Mouse (Mus musculus) MEL (cell line): ENCODE results near the gene Ank2. TPM values are rescaled to one million over a fixed set of nuclear protein-coding genes. Genes with fewer than 3 reads are reported as not detected.

Experiments used
- DNase-seq: peaks from one replicate; pipeline ENCODE4 v3.0.0; 2011; ENCODE audit warnings: low read depth, low spot score
- H3K27ac ChIP-seq: 2 replicates; pipeline ENCODE4 v1.5.1; 2012; ENCODE audit warnings: low read depth, mild to moderate bottlenecking, control low read depth, low read length, moderate library complexity; ENCODE audit not compliant: control insufficient read depth
- H3K27me3 ChIP-seq, 2 experiments: fragments of 150-350 bp in 1 of 2; sonication (generic) in 1 of 2; 2 replicates each; pipeline ENCODE4 v1.6.1; 2012; ENCODE audit warnings: low read length in 2 of 2, mild to moderate bottlenecking in 2 of 2, improper control_type of control experiment in 1 of 2, moderate library complexity in 1 of 2; ENCODE audit not compliant: insufficient read depth in 2 of 2, control insufficient read depth in 1 of 2
- H3K36me3 ChIP-seq, 2 experiments: 2 replicates each; pipeline ENCODE4 v1.6.1; 2012 to 2014; ENCODE audit warnings: low read length in 2 of 2, improper control_type of control experiment in 1 of 2, inconsistent platforms in 1 of 2, mild to moderate bottlenecking in 1 of 2; ENCODE audit not compliant: insufficient read depth in 2 of 2, control insufficient read depth in 1 of 2
- H3K4me1 ChIP-seq, 2 experiments: fragments of 150-350 bp in 1 of 2; sonication (generic) in 1 of 2; 2 replicates each; pipeline ENCODE4 v1.6.1; 2012; ENCODE audit warnings: low read length in 2 of 2, improper control_type of control experiment in 1 of 2, mild to moderate bottlenecking in 1 of 2; ENCODE audit not compliant: insufficient read depth in 2 of 2, control insufficient read depth in 1 of 2
- H3K4me3 ChIP-seq, 2 experiments: fragments of 150-350 bp in 1 of 2; sonication (generic) in 1 of 2; 2 replicates each; pipeline ENCODE4 v1.5.1; 2012; ENCODE audit warnings: low read depth in 2 of 2, low read length in 2 of 2, mild to moderate bottlenecking in 2 of 2, moderate library complexity in 2 of 2, control low read depth in 1 of 2, improper control_type of control experiment in 1 of 2; ENCODE audit not compliant: control insufficient read depth in 1 of 2, insufficient read depth in 1 of 2
- H3K79me2 ChIP-seq: 2 replicates; pipeline ENCODE4 v1.6.1; 2012; ENCODE audit warnings: mild to moderate bottlenecking, low read length, moderate library complexity; ENCODE audit not compliant: control insufficient read depth, poor library complexity, insufficient read depth
- H3K9ac ChIP-seq: 2 replicates; pipeline ENCODE4 v1.6.1; 2012; ENCODE audit warnings: low read depth, mild to moderate bottlenecking, control low read depth, low read length, moderate library complexity; ENCODE audit not compliant: control insufficient read depth, poor library complexity, severe bottlenecking
- H3K9me3 ChIP-seq: fragments of 150-350 bp; sonication (generic); replicated peaks from 2 replicates; pipeline ENCODE4 v1.6.1; 2012; ENCODE audit warnings: mild to moderate bottlenecking, low read length, improper control_type of control experiment, moderate library complexity; ENCODE audit not compliant: insufficient read depth
- BHLHE40 ChIP-seq: IDR thresholded peaks from 2 replicates; pipeline ENCODE4 v1.6.1; 2012; ENCODE audit warnings: low read depth, mild to moderate bottlenecking, inconsistent platforms, low read length, improper control_type of control experiment, borderline replicate concordance
- CHD1 ChIP-seq: IDR thresholded peaks from 2 replicates; pipeline ENCODE4 v1.6.1; 2012; ENCODE audit warnings: low read depth, mild to moderate bottlenecking, inconsistent platforms, low read length, improper control_type of control experiment
- CHD2 ChIP-seq: IDR thresholded peaks from 2 replicates; pipeline ENCODE4 v1.6.1; 2011; ENCODE audit warnings: low read length, improper control_type of control experiment
- CTCF ChIP-seq, 3 experiments: IDR thresholded peaks in 2 of 3; conservative IDR thresholded peaks in 1 of 3; 2 replicates each; pipeline ENCODE4 v1.5.1; 2011 to 2012; ENCODE audit warnings: low read length in 3 of 3, low read depth in 2 of 3, mild to moderate bottlenecking in 2 of 3, improper control_type of control experiment in 1 of 3, inconsistent platforms in 1 of 3, mixed read lengths in 1 of 3, moderate library complexity in 1 of 3; ENCODE audit not compliant: control insufficient read depth in 1 of 3, insufficient read depth in 1 of 3, poor library complexity in 1 of 3, severe bottlenecking in 1 of 3
- E2F4 ChIP-seq: IDR thresholded peaks from 2 replicates; pipeline ENCODE4 v1.6.1; 2011; ENCODE audit warnings: low read depth, low read length, improper control_type of control experiment, borderline replicate concordance
- ELF1 ChIP-seq: IDR thresholded peaks from 2 replicates; pipeline ENCODE4 v1.6.1; 2014; ENCODE audit warnings: low read depth, mild to moderate bottlenecking, inconsistent platforms, low read length, improper control_type of control experiment, moderate library complexity
- EP300 ChIP-seq, 2 experiments: IDR thresholded peaks; 2 replicates each; pipeline ENCODE4 v1.6.1; 2011; ENCODE audit warnings: improper control_type of control experiment in 2 of 2, low read length in 2 of 2, low read depth in 1 of 2, mild to moderate bottlenecking in 1 of 2
- ETS1 ChIP-seq: IDR thresholded peaks from 2 replicates; pipeline ENCODE4 v1.6.1; 2012; ENCODE audit warnings: low read depth, mild to moderate bottlenecking, inconsistent platforms, low read length, improper control_type of control experiment, moderate library complexity
- GABPA ChIP-seq: IDR thresholded peaks from 2 replicates; pipeline ENCODE4 v1.6.1; 2012; ENCODE audit warnings: low read depth, mild to moderate bottlenecking, inconsistent platforms, low read length, improper control_type of control experiment, moderate library complexity
- GATA1 ChIP-seq: IDR thresholded peaks from 2 replicates; pipeline ENCODE4 v1.6.1; 2011; ENCODE audit warnings: low read depth, low read length, improper control_type of control experiment
- HCFC1 ChIP-seq: IDR thresholded peaks from 2 replicates; pipeline ENCODE4 v1.6.1; 2012; ENCODE audit warnings: low read depth, mild to moderate bottlenecking, inconsistent platforms, low read length, improper control_type of control experiment, moderate library complexity
- JUND ChIP-seq: IDR thresholded peaks from 2 replicates; pipeline ENCODE4 v1.6.1; 2011; ENCODE audit warnings: low read depth, mild to moderate bottlenecking, improper control_type of control experiment, low read length
- KAT2A ChIP-seq: conservative IDR thresholded peaks from 2 replicates; pipeline ENCODE4 v1.6.1; 2012; ENCODE audit warnings: low read depth, low read length, improper control_type of control experiment, inconsistent platforms
- MAFK ChIP-seq: IDR thresholded peaks from 2 replicates; pipeline ENCODE4 v1.6.1; 2011; ENCODE audit warnings: low read depth, mild to moderate bottlenecking, low read length, improper control_type of control experiment, borderline replicate concordance
- MAX ChIP-seq: IDR thresholded peaks from 2 replicates; pipeline ENCODE4 v1.6.1; 2011; ENCODE audit warnings: low read length, improper control_type of control experiment
- MAZ ChIP-seq: IDR thresholded peaks from 2 replicates; pipeline ENCODE4 v1.6.1; 2012; ENCODE audit warnings: low read depth, mild to moderate bottlenecking, inconsistent platforms, low read length, improper control_type of control experiment
- MEF2A ChIP-seq: IDR thresholded peaks from 2 replicates; pipeline ENCODE4 v1.6.1; 2014; ENCODE audit warnings: low read depth, mild to moderate bottlenecking, inconsistent platforms, low read length, improper control_type of control experiment; ENCODE audit not compliant: poor library complexity, insufficient replicate concordance, severe bottlenecking; ENCODE audit errors: extremely low read depth
- MXI1 ChIP-seq: IDR thresholded peaks from 2 replicates; pipeline ENCODE4 v1.6.1; 2011; ENCODE audit warnings: mild to moderate bottlenecking, low read depth, low read length, improper control_type of control experiment
- MYB ChIP-seq: IDR thresholded peaks from 2 replicates; pipeline ENCODE4 v1.6.1; 2011; ENCODE audit warnings: mild to moderate bottlenecking, low read depth, low read length, improper control_type of control experiment
- MYC ChIP-seq: IDR thresholded peaks from 2 replicates; pipeline ENCODE4 v1.6.1; 2011; ENCODE audit warnings: low read depth, mild to moderate bottlenecking, low read length, improper control_type of control experiment, moderate library complexity
- NELFE ChIP-seq: IDR thresholded peaks from 2 replicates; pipeline ENCODE4 v1.6.1; 2011; ENCODE audit warnings: low read depth, low read length, improper control_type of control experiment
- NRF1 ChIP-seq: IDR thresholded peaks from 2 replicates; pipeline ENCODE4 v1.6.1; 2014; ENCODE audit warnings: low read depth, mild to moderate bottlenecking, inconsistent platforms, low read length, improper control_type of control experiment, moderate library complexity; ENCODE audit not compliant: poor library complexity, insufficient read depth, severe bottlenecking
- POLR2A ChIP-seq, 2 experiments: IDR thresholded peaks; 2 replicates each; pipeline ENCODE4 v1.6.1; 2011 to 2012; ENCODE audit warnings: low read length in 2 of 2, mild to moderate bottlenecking in 2 of 2, control low read depth in 1 of 2, improper control_type of control experiment in 1 of 2, low read depth in 1 of 2, moderate library complexity in 1 of 2; ENCODE audit not compliant: control insufficient read depth in 1 of 2, insufficient read depth in 1 of 2, poor library complexity in 1 of 2
- POLR2AphosphoS5 ChIP-seq: IDR thresholded peaks from 2 replicates; pipeline ENCODE4 v1.6.1; 2012; ENCODE audit warnings: low read depth, borderline replicate concordance, mild to moderate bottlenecking, inconsistent platforms, low read length, moderate library complexity, mixed read lengths
- RAD21 ChIP-seq: IDR thresholded peaks from 2 replicates; pipeline ENCODE4 v1.6.1; 2011; ENCODE audit warnings: mild to moderate bottlenecking, low read depth, low read length, improper control_type of control experiment
- RCOR1 ChIP-seq: IDR thresholded peaks from 2 replicates; pipeline ENCODE4 v1.6.1; 2012; ENCODE audit warnings: low read depth, mild to moderate bottlenecking, inconsistent platforms, low read length, improper control_type of control experiment
- SIN3A ChIP-seq: IDR thresholded peaks from 2 replicates; pipeline ENCODE4 v1.6.1; 2012; ENCODE audit warnings: low read length, improper control_type of control experiment, inconsistent platforms
- SMC3 ChIP-seq: IDR thresholded peaks from 2 replicates; pipeline ENCODE4 v1.6.1; 2011; ENCODE audit warnings: low read depth, low read length, improper control_type of control experiment
- TAL1 ChIP-seq: IDR thresholded peaks from 2 replicates; pipeline ENCODE4 v1.6.1; 2012; ENCODE audit warnings: mild to moderate bottlenecking, inconsistent platforms, low read length, moderate library complexity, mixed read lengths
- TBP ChIP-seq: IDR thresholded peaks from 2 replicates; pipeline ENCODE4 v1.8.0; 2011; ENCODE audit warnings: low read depth, low read length, improper control_type of control experiment
- TCF12 ChIP-seq: IDR thresholded peaks from 2 replicates; pipeline ENCODE4 v1.6.1; 2014; ENCODE audit warnings: low read depth, mild to moderate bottlenecking, inconsistent platforms, low read length, improper control_type of control experiment, moderate library complexity
- UBTF ChIP-seq: IDR thresholded peaks from 2 replicates; pipeline ENCODE4 v1.6.1; 2012; ENCODE audit warnings: low read depth, mild to moderate bottlenecking, inconsistent platforms, low read length, improper control_type of control experiment, moderate library complexity, borderline replicate concordance; ENCODE audit not compliant: insufficient read depth
- USF1 ChIP-seq: IDR thresholded peaks from 2 replicates; pipeline ENCODE4 v1.6.1; 2014; ENCODE audit warnings: low read depth, mild to moderate bottlenecking, inconsistent platforms, low read length, improper control_type of control experiment, moderate library complexity
- USF2 ChIP-seq, 2 experiments: IDR thresholded peaks; 2 replicates each; pipeline ENCODE4 v1.6.1; 2011 to 2012; ENCODE audit warnings: improper control_type of control experiment in 2 of 2, low read length in 2 of 2, borderline replicate concordance in 1 of 2, inconsistent platforms in 1 of 2, low read depth in 1 of 2, mild to moderate bottlenecking in 1 of 2; ENCODE audit not compliant: insufficient read depth in 1 of 2
- ZC3H11A ChIP-seq: IDR thresholded peaks from 2 replicates; pipeline ENCODE4 v1.6.1; 2012; ENCODE audit warnings: low read depth, mild to moderate bottlenecking, inconsistent platforms, low read length, improper control_type of control experiment
- ZKSCAN1 ChIP-seq: IDR thresholded peaks from 2 replicates; pipeline ENCODE4 v1.6.1; 2012; ENCODE audit warnings: low read depth, mild to moderate bottlenecking, inconsistent platforms, low read length, improper control_type of control experiment, moderate library complexity
- ZMIZ1 ChIP-seq: IDR thresholded peaks from 2 replicates; pipeline ENCODE4 v1.6.1; 2012; ENCODE audit warnings: low read depth, mild to moderate bottlenecking, inconsistent platforms, low read length, improper control_type of control experiment, moderate library complexity
- ZNF384 ChIP-seq: IDR thresholded peaks from 2 replicates; pipeline ENCODE4 v1.6.1; 2012; ENCODE audit warnings: low read depth, mild to moderate bottlenecking, inconsistent platforms, low read length, improper control_type of control experiment
- polyA plus RNA-seq, 2 experiments: library from polyadenylated mRNA; stranded (reverse) in 1 of 2; unstranded in 1 of 2; fragments of >175 nt in 1 of 2; fragments of >200 nt in 1 of 2; gene quantifications; 2 replicates each; pipeline versions ENCODE4 v1.2.1 to v1.2.4; 2012; ENCODE audit warnings: low replicate concordance in 2 of 2, low read depth in 1 of 2; ENCODE audit not compliant: insufficient read length in 2 of 2, insufficient read depth in 1 of 2, missing spikeins in 1 of 2
- total RNA-seq: library from RNA; depleted of rRNA; stranded (reverse); fragments of 300-350 nt; gene quantifications from 2 replicates; pipeline ENCODE4 v1.2.3, GENCODE M21; 2012

Ank2 gene
- total and polyA plus RNA-seq, 3 experiments = 2.7 to 4.5 TPM; not detected in 1

GRCm38 (mm10) chr3:127322870-127323269 is 176.3 kb downstream of the Ank2 start:
- Histone ChIP-seq H3K4me1 (peaks cover 0 to 4% of the 10 kb centered on the region in 2 experiments; a peak in 2 of 4 replicates), H3K79me2 (no peaks in the 10 kb centered on the region), H3K4me3 (no peak overlapping the region), H3K9ac (no peak overlapping the region), H3K36me3 (peaks cover 0 to 5% of the 10 kb centered on the region in 2 experiments; a peak in 2 of 4 replicates), H3K27ac (no peak overlapping the region), H3K9me3 (no peaks in the 10 kb centered on the region), H3K27me3 (no peaks in the 10 kb centered on the region)
- DNase-seq = peak; percentile 76
- 0 out of 2 replicates have a peak, but pooled peaks have one; percentile 13 for TF ChIP-seq RCOR1
- peak; percentile 82 for TF ChIP-seq SMC3
- peak; percentile 93 for TF ChIP-seq RAD21
- no peak for TF ChIP-seq KAT2A
- TF ChIP-seq CHD2 = no peak
- TF ChIP-seq HCFC1 = no peak
- no peak for TF ChIP-seq UBTF
- TF ChIP-seq ZNF384 = peak; percentile 66
- peak in 2 of 3 experiments; percentile 76 to 90; a peak in 4 of 6 replicates for TF ChIP-seq CTCF (IDR thresholded peaks at IDR 0.05 in 2 of 3, conservative IDR thresholded peaks at IDR 0.05 in 1 of 3; ENCODE audit: control insufficient read depth in 1 of 3, insufficient read depth in 1 of 3, low read depth in 2 of 3, low read length in 3 of 3, poor library complexity in 1 of 3, severe bottlenecking in 1 of 3)
- peak; percentile 68 for TF ChIP-seq ZC3H11A
- TF ChIP-seq GABPA = no peak
- 0 out of 2 replicates have a peak, but pooled peaks have one; percentile 30 for TF ChIP-seq MYC
- no peak for TF ChIP-seq TBP
- no peak for TF ChIP-seq ELF1
- no peak for TF ChIP-seq JUND
- TF ChIP-seq CHD1 = no peak
- no peak for TF ChIP-seq MXI1
- no peak for TF ChIP-seq MYB
- TF ChIP-seq POLR2A (IDR thresholded peaks at IDR 0.05; ENCODE audit: control insufficient read depth in 1 of 2, insufficient read depth in 1 of 2, low read depth in 1 of 2, low read length in 2 of 2, poor library complexity in 1 of 2) = no peak
- no peak for TF ChIP-seq ZKSCAN1
- no peak for TF ChIP-seq USF2 (IDR thresholded peaks at IDR 0.05; ENCODE audit: borderline replicate concordance in 1 of 2, insufficient read depth in 1 of 2, low read depth in 1 of 2, low read length in 2 of 2)
- no peak for TF ChIP-seq EP300 (IDR thresholded peaks at IDR 0.05; ENCODE audit: low read depth in 1 of 2, low read length in 2 of 2)
- TF ChIP-seq NRF1 = no peak
- no peak for TF ChIP-seq MAX
- TF ChIP-seq MEF2A = no peak
- TF ChIP-seq MAFK = no peak
- no peak; the same call in 1 of the 2 replicates for TF ChIP-seq BHLHE40
- no peak for TF ChIP-seq TAL1
- no peak for TF ChIP-seq NELFE
- TF ChIP-seq E2F4 = no peak
- TF ChIP-seq ETS1 = no peak
- peak; percentile 63 for TF ChIP-seq GATA1
- TF ChIP-seq POLR2AphosphoS5 = no peak
- TF ChIP-seq MAZ = no peak
- TF ChIP-seq USF1 = no peak
- no peak for TF ChIP-seq ZMIZ1
- no peak for TF ChIP-seq TCF12
- peak; percentile 57 for TF ChIP-seq SIN3A
